Comparison of ENCODE assay signal across 9 mouse cellular contexts in genomic region chr11:60070599-60070998, GRCm38 (mm10). TPM values are rescaled to one million over a fixed set of nuclear protein-coding genes. Genes with fewer than 3 reads are reported as not detected.
DNase-seq lines count a peak whose midpoint lies in the region; ATAC-seq and TF ChIP-seq lines count a peak whose summit lies in the region.
"Had no signal": no experiment of that assay in that cellular context is flagged by ENCODE, and none has a peak within 500 bp of the region (broad histone marks: within the 10 kb centered on the region; RNA-seq: fewer than 3 reads in every experiment).

No protein-coding gene starts in this region.

- H3K9me3 ChIP-seq in liver, embryonic 11.5 days (ENCODE audit: control insufficient read depth, low read length) = no peaks in the 10 kb centered on the region
- no peaks in the 10 kb centered on the region for H3K9me3 ChIP-seq in forebrain, embryonic 16.5 days (ENCODE audit: control insufficient read depth, low read length)
- H3K9me3 ChIP-seq: heart, embryonic 15.5 days had no signal

- H3K27me3 ChIP-seq in liver, embryonic 11.5 days (replicated peaks; ENCODE audit: control insufficient read depth, insufficient read depth, low read length) = no peaks in the 10 kb centered on the region
- no peaks in the 10 kb centered on the region for H3K27me3 ChIP-seq in forebrain, embryonic 16.5 days (replicated peaks; ENCODE audit: control insufficient read depth, insufficient read depth, low read length)

- ATAC-seq in CD4-positive, CD25-positive, alpha-beta regulatory T cell, adult 4 months = no peak
- no peak for ATAC-seq in liver, embryonic 11.5 days (replicated peaks; ENCODE audit: low FRiP score)
- ATAC-seq in forebrain, embryonic 16.5 days = peak; percentile 67; the same call in 1 of the 2 replicates

- H3K4me1 ChIP-seq in liver, embryonic 11.5 days (replicated peaks; ENCODE audit: control insufficient read depth, insufficient read depth, low read length) = 0 out of 2 replicates have a peak, but pooled peaks cover 2% of the 10 kb centered on the region
- H3K4me1 ChIP-seq in bone marrow macrophage, adult 2 months (ENCODE audit: control insufficient read depth, insufficient read depth, low read length) = peaks cover 8% of the 10 kb centered on the region
- no peaks in the 10 kb centered on the region for H3K4me1 ChIP-seq in forebrain, embryonic 16.5 days (replicated peaks; ENCODE audit: control insufficient read depth, insufficient read depth, low read length)
- H3K4me1 ChIP-seq: heart, embryonic 15.5 days had no signal

- no peak overlapping the region for H3K4me3 ChIP-seq in liver, embryonic 11.5 days (ENCODE audit: low read depth, low read length)
- H3K4me3 ChIP-seq in bone marrow macrophage, adult 2 months (ENCODE audit: insufficient read depth, low read length) = no peak overlapping the region
- no peak overlapping the region for H3K4me3 ChIP-seq in forebrain, embryonic 16.5 days (replicated peaks; ENCODE audit: low read length)
- H3K4me3 ChIP-seq: heart, embryonic 15.5 days had no signal

- no peaks in the 10 kb centered on the region for H3K36me3 ChIP-seq in liver, embryonic 11.5 days (ENCODE audit: control insufficient read depth, insufficient read depth, low read length)
- no peaks in the 10 kb centered on the region for H3K36me3 ChIP-seq in forebrain, embryonic 16.5 days (ENCODE audit: control insufficient read depth, insufficient read depth)
- H3K36me3 ChIP-seq: heart, embryonic 15.5 days had no signal

- peak; percentile 50 for TF ChIP-seq CTCF in bone marrow macrophage, adult 2 months (IDR thresholded peaks at IDR 0.05; ENCODE audit: low read depth, low read length)

- 33% methylated on average over 8 of the region's 8 CpGs for WGBS in liver, embryonic 11.5 days
- WGBS in forebrain, embryonic 16.5 days = 31% methylated on average over 8 of the region's 8 CpGs

- no peak overlapping the region for H3K27ac ChIP-seq in liver, embryonic 11.5 days (ENCODE audit: low read depth, low read length)
- H3K27ac ChIP-seq in bone marrow macrophage, adult 2 months (ENCODE audit: insufficient read depth, low read depth, low read length) = no peak overlapping the region
- no peak overlapping the region for H3K27ac ChIP-seq in forebrain, embryonic 16.5 days (ENCODE audit: low read length)
- H3K27ac ChIP-seq: heart, embryonic 15.5 days had no signal

- no peak overlapping the region for H3K4me2 ChIP-seq in liver, embryonic 11.5 days
- H3K4me2 ChIP-seq in forebrain, embryonic 16.5 days (ENCODE audit: low read length) = no peak overlapping the region
- H3K4me2 ChIP-seq: heart, embryonic 15.5 days had no signal

- TF ChIP-seq POLR2A in bone marrow macrophage, adult 2 months (IDR thresholded peaks at IDR 0.05; ENCODE audit: borderline replicate concordance, low read depth, low read length) = no peak

- peak; percentile 72 for DNase-seq in CD4-positive, CD25-positive, alpha-beta regulatory T cell, adult 2 months (ENCODE audit: low read depth, low spot score)
- DNase-seq in liver = peak; percentile 65
- no peak for DNase-seq in liver, embryonic 11.5 days (ENCODE audit: low spot score)
- peak; percentile 37 to 38 for DNase-seq in lung, adult 18-20 months
- peak; percentile 37 for DNase-seq in retina, postnatal 7 days (ENCODE audit: low read depth, low spot score)

- H3K9ac ChIP-seq in liver, embryonic 11.5 days (ENCODE audit: low read depth, low read length) = no peak overlapping the region
- no peak overlapping the region for H3K9ac ChIP-seq in forebrain, embryonic 16.5 days (replicated peaks; ENCODE audit: low read depth, low read length)
- H3K9ac ChIP-seq: heart, embryonic 15.5 days had no signal

RNA-seq across cellular contexts. Expression of gene Pemt, which starts 24.3 kb away (rescaled TPM):
- polyA plus RNA-seq in CD4-positive, CD25-positive, alpha-beta regulatory T cell, adult 4 months (2017; shearing (Covaris generic)) = 1 to 10 TPM in 1 of 2 experiments, under 1 TPM in 1; 0.79 to 2.2 TPM
- polyA plus RNA-seq in liver, embryonic 11.5 days (2014; fragmentation: Nextera tagmentation; extraction: Ambion mirVana) = 9.4 and 12.6 TPM in 2 replicates
- polyA plus RNA-seq in bone marrow macrophage, adult 2 months (2012; ENCODE audit: insufficient read depth, insufficient read length, missing spikeins) = 1.4 and 4.6 TPM in 2 replicates
- polyA plus RNA-seq in forebrain, embryonic 16.5 days (2015; fragmentation: Nextera tagmentation; extraction: Ambion mirVana) = 4.4 and 7.9 TPM in 2 replicates

RNA-seq across cellular contexts. Expression of gene Rai1, which starts 34.2 kb away (rescaled TPM):
- polyA plus RNA-seq in CD4-positive, CD25-positive, alpha-beta regulatory T cell, adult 4 months (2017; shearing (Covaris generic)) = 1 to 10 TPM; 8.4 to 8.9 TPM
- 18.6 and 24.2 TPM in 2 replicates for polyA plus RNA-seq in liver, embryonic 11.5 days (2014; fragmentation: Nextera tagmentation; extraction: Ambion mirVana)
- 11.3 and 12.9 TPM in 2 replicates for polyA plus RNA-seq in bone marrow macrophage, adult 2 months (2012; ENCODE audit: insufficient read depth, insufficient read length, missing spikeins)
- 30.2 and 30.3 TPM in 2 replicates for polyA plus RNA-seq in forebrain, embryonic 16.5 days (2015; fragmentation: Nextera tagmentation; extraction: Ambion mirVana)
